Mouse (Mus musculus) limb, embryonic 10.5 days (tissue): ENCODE measurements at regions not wholly inside any gene's neighbourhood (a gene's known extent, or its start where the extent isn't known, plus 50 kb on each side); places are given as distances from the start of the nearest gene placed in this dataset.
"Not testable (repeated sequence)": the region's sequence is repeated elsewhere in the genome, so short reads cannot be mapped to it uniquely, and the experiment has no call there.

Source experiments
- DNase-seq: peaks from one replicate; pipeline ENCODE4 v3.0.0-alpha.2; 2017; ENCODE audit warnings: low spot score
- H3K27ac ChIP-seq: fragments of 300-500 bp; sonication (generic); 2 replicates; pipeline ENCODE4 v1.5.1; 2016; ENCODE audit warnings: mild to moderate bottlenecking
- H3K27me3 ChIP-seq: fragments of 300-500 bp; sonication (generic); 2 replicates; pipeline ENCODE4 v1.6.1; 2016; ENCODE audit warnings: low read depth, mild to moderate bottlenecking; ENCODE audit not compliant: poor library complexity, severe bottlenecking
- H3K36me3 ChIP-seq: fragments of 300-500 bp; sonication (generic); 2 replicates; pipeline ENCODE4 v1.6.1; 2016; ENCODE audit warnings: mild to moderate bottlenecking, moderate library complexity
- H3K4me1 ChIP-seq: fragments of 300-500 bp; sonication (generic); 2 replicates; pipeline ENCODE4 v1.6.1; 2016
- H3K4me3 ChIP-seq: fragments of 300-500 bp; sonication (generic); 2 replicates; pipeline ENCODE4 v1.5.1; 2016; ENCODE audit warnings: mild to moderate bottlenecking, moderate library complexity
- H3K9me3 ChIP-seq: fragments of 300-500 bp; sonication (generic); replicated peaks from 2 replicates; pipeline ENCODE4 v1.6.1; 2016; ENCODE audit warnings: mild to moderate bottlenecking
- WGBS: fragments of 180-500 bp; shearing (Covaris S2); methylation state at CpG from one replicate; pipeline ENCODE4 v1.1.7; 2016; 5-methylcytosine and 5-hydroxymethylcytosine counted together

DNA sequence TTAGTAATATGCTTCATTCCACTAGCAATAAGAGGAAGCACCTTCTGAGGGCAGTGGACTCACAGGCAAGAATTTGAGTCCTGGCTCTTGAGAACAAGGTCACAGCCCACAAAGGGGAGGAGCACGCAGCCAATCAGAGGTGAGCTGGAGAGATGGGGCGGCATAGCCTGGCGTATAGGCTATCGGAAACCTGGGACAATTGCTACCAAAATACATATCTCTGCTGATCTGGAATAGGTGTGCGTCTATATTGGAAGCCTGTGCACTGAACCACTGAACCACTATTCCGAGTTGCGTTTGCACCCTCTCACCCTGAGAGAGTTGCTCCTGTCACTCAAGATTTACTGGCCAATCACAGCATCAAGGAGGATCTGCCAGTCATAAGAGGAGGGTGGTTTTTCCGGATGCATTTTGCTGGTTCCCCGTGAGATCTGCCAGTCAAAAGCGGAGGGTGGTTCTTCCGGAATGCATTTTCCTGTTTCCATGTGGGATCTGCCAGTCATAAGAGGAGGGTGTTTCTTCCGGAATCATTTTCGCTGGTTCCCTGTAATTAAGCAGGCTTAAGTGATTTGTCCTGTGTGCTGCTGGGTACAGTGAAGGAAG is 80.1 kb upstream of the Riok2 start:
- Histone ChIP-seq H3K4me3 (peak overlapping the region; percentile 53), H3K27ac (peak overlapping the region; percentile 66)
- not testable (repeated sequence) for H3K27me3 ChIP-seq, H3K4me1 ChIP-seq, H3K9me3 ChIP-seq, H3K36me3 ChIP-seq
- WGBS: under 1% methylated on average over 13 of the region's 13 CpGs
- DNase-seq: peak; percentile 80

DNA sequence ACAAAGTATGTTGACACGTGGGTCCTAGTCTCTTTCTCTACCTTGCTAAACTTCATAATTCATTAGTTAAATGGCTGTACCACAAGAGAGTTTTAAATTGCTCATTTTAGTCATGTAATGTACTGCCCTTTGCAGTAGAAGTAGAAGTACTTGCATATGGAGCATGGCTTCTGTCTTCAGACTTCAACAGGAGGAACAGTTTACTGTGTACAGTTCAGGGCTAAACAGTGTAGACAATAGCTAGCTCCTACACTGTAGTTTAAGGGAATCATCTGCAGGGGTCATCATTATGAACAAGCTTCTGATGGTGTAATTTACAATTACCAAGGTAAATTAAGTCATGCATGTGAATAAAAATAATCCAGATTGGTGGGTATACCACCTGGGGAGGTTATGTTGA is 79.1 kb upstream of the Riok2 start:
- H3K4me3 ChIP-seq: peak overlapping the region; percentile 53
- H3K27me3 ChIP-seq, H3K27ac ChIP-seq, H3K4me1 ChIP-seq, H3K9me3 ChIP-seq, H3K36me3 ChIP-seq, DNase-seq: not testable (repeated sequence)
- WGBS: 7% methylated on average over 1 of the region's 1 CpGs

DNA sequence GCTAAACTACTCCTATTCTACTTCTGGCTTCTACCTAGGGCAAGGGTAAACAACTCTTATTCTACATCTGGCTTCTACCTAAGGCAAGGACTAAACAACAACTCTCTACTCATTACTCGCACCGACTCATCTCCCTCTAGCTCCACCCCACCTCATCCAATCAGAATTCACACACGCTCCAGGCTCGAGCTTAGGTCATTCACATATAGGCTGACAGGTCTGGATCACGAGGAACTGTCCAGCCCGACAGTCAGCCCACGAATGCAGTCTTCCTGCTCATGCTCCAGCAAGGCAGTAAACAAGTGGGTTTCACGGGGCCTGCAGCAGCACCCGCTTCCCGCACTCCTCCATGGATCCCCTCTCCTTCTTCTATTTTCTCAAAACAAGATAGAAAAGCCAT is 70.6 kb upstream of the Riok2 start:
- H3K27ac ChIP-seq, H3K4me1 ChIP-seq, DNase-seq, H3K36me3 ChIP-seq, H3K27me3 ChIP-seq, H3K9me3 ChIP-seq, H3K4me3 ChIP-seq: not testable (repeated sequence)
- WGBS: 93% methylated on average over 10 of the region's 10 CpGs
